In genomic region chr3:45707891-45708290, GRCm38 (mm10) we compare ENCODE assay signal across 25 mouse cellular contexts.
"Had no signal": no experiment of that assay in that cellular context is flagged by ENCODE, and none has a peak within 500 bp of the region (broad histone marks: within the 10 kb centered on the region; RNA-seq: fewer than 3 reads in every experiment).

No protein-coding gene starts in this region.

- H3K9me3 ChIP-seq: heart, embryonic 13.5 days; heart, embryonic 15.5 days; hindbrain, embryonic 13.5 days; hindbrain, embryonic 15.5 days; kidney, embryonic 15.5 days; limb, embryonic 13.5 days; limb, embryonic 15.5 days had no signal

- H3K27ac ChIP-seq: heart, adult 2 months; heart, embryonic 13.5 days; heart, embryonic 15.5 days; hindbrain, embryonic 13.5 days; hindbrain, embryonic 15.5 days; hindbrain, postnatal 0 days; kidney, embryonic 15.5 days; kidney, postnatal 0 days; limb, embryonic 13.5 days; limb, embryonic 15.5 days had no signal

- H3K36me3 ChIP-seq: heart, embryonic 13.5 days; heart, embryonic 15.5 days; hindbrain, embryonic 13.5 days; hindbrain, embryonic 15.5 days; kidney, embryonic 15.5 days; limb, embryonic 13.5 days; limb, embryonic 15.5 days had no signal

- H3K4me3 ChIP-seq: heart, adult 2 months; heart, embryonic 13.5 days; heart, embryonic 15.5 days; hindbrain, embryonic 13.5 days; hindbrain, embryonic 15.5 days; kidney, embryonic 15.5 days; limb, embryonic 13.5 days; limb, embryonic 15.5 days had no signal

- DNase-seq: gastrocnemius, postnatal 14 days; gastrocnemius, postnatal 36 days; heart, adult 11 months; heart, adult 2 months; heart, postnatal 14 days; heart, postnatal 36 days; kidney, adult 11 months; kidney, adult 2 months; kidney, adult 9 months; kidney, postnatal 14 days; kidney, postnatal 36 days; layer of hippocampus, adult 9-11 months; layer of hippocampus, postnatal 36 days; left cerebral cortex, postnatal 4 days had no signal

- H3K27me3 ChIP-seq: heart, embryonic 13.5 days; heart, embryonic 15.5 days; hindbrain, embryonic 13.5 days; hindbrain, embryonic 15.5 days; kidney, embryonic 15.5 days; limb, embryonic 13.5 days; limb, embryonic 15.5 days had no signal

- H3K4me2 ChIP-seq: heart, embryonic 11.5 days; heart, embryonic 13.5 days; heart, embryonic 15.5 days; hindbrain, embryonic 13.5 days; hindbrain, embryonic 15.5 days; kidney, embryonic 15.5 days; limb, embryonic 13.5 days; limb, embryonic 15.5 days had no signal

- H3K4me1 ChIP-seq: heart, embryonic 13.5 days; heart, embryonic 15.5 days; hindbrain, embryonic 13.5 days; hindbrain, embryonic 15.5 days; kidney, embryonic 15.5 days; limb, embryonic 13.5 days; limb, embryonic 15.5 days had no signal

- H3K9ac ChIP-seq: heart, embryonic 13.5 days; heart, embryonic 15.5 days; hindbrain, embryonic 13.5 days; hindbrain, embryonic 15.5 days; kidney, embryonic 15.5 days; limb, embryonic 13.5 days; limb, embryonic 15.5 days had no signal

- ATAC-seq: hindbrain, postnatal 0 days; intestine, embryonic 16.5 days had no signal
